Mouse (Mus musculus) erythroid progenitor cell, adult 5-6 weeks (primary cell): ENCODE data around the gene Cdkl1. TPM values are rescaled to one million over a fixed set of nuclear protein-coding genes. Genes with fewer than 3 reads are reported as not detected.

ENCODE experiments used
- ATAC-seq: replicated peaks from 2 replicates; pipeline ENCODE4 v1.8.0; 2016; ENCODE audit warnings: moderate number of reproducible peaks, mild to moderate bottlenecking, moderate TSS enrichment, inconsistent platforms; ENCODE audit not compliant: poor library complexity, low FRiP score, severe bottlenecking
- total RNA-seq, 2 experiments: library from RNA; stranded (forward) in 1 of 2; stranded (reverse) in 1 of 2; fragments of 150-400 nt in 1 of 2; fragments of 186-747, 209-891 nt in 1 of 2; gene quantifications; 2 replicates each; pipeline versions ENCODE4 v1.2.3 to v1.2.4; 2015 to 2017; ENCODE audit warnings: low replicate concordance in 2 of 2

Gene Cdkl1
- total RNA-seq (2015; ENCODE audit: low replicate concordance) (8.0 and 15.9 TPM in 2 replicates), total RNA-seq (2017; ENCODE audit: low replicate concordance) (11.2 and 36.3 TPM in 2 replicates)

DNA sequence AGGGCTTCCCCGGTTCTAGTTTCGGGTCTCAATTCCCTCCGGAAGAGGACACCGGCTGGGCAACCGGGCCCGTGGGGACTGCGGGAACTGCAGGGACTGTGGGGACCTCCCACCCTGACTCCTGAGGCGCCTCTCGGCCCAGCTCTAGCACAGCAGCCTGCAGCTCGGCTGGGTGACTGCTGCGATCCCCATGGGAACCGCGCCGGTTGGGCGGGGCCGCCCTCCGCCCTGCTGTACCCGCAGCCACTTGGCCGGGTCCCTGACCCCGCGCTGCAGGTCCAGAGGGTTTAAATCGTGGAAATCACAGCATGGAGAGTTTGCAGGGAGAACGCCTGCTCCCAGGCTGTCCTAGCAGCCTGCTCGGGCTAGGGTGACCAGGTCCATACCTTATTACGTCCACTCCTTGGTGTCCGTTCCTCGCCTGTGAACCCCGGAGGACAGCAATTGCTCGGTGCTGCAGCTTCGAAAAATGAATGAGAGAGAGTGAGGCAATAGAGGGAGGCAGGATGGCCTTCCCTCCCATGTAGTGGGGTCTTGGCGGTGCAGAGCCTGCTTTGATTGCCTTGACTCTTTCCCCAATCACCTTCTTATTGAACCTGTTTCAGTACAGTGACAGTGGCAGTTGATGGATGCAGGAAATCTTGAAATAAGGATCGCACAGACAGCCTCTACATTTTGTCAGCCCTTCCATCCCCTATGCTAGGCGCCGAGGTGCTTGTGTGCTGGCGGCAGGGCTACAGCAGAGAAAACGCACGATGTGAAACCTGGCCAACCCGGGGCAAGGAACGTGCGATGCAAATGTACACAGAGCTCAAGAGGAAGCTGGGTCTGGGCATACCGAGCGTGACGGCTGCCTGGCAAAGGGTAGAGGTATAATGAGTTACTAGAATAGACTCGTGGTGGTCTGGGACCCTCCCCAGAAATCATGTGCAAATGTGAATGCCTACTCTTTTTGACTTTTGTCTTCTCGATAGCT is at the start of gene Cdkl1:
Gene Cdkl1 (minus strand): TSS at position 738 of the 976 bp plus-strand sequence.
- ATAC-seq, result peak; percentile 95

- no peak for ATAC-seq
Measured at GRCm38 (mm10) chr12:69838376-69838775, 47.3 kb upstream of the Cdkl1 start.

DNA sequence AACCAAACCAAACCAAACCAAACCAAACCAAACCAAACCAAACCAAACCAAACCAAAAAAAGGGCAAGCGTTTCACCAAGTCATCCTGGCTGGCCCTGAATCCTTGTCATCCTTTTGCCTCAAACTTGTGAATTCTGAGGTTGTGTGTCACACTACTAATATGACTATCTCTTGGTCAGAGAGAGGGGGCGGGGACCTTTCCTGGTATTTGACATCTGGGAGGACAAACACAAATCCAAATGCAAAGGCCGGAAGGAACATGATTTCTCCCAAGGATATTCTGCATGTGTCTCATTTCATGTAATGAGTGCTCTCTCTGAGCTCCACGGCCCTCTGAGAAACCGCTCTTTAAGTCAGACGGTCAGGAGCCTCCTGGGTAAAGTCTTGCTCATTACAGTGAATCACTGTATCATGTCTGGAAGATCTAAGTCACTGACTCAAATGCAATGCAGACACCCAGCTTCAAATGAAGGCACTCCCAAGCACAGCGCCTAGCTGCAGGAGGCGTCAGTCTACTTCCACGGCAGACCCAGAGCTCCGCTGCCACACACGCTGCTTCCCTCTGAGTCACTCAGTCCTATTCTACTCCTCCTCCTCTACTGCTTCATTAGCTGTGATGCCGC is 43.0 kb upstream of the Cdkl1 start:
- no peak for ATAC-seq

DNA sequence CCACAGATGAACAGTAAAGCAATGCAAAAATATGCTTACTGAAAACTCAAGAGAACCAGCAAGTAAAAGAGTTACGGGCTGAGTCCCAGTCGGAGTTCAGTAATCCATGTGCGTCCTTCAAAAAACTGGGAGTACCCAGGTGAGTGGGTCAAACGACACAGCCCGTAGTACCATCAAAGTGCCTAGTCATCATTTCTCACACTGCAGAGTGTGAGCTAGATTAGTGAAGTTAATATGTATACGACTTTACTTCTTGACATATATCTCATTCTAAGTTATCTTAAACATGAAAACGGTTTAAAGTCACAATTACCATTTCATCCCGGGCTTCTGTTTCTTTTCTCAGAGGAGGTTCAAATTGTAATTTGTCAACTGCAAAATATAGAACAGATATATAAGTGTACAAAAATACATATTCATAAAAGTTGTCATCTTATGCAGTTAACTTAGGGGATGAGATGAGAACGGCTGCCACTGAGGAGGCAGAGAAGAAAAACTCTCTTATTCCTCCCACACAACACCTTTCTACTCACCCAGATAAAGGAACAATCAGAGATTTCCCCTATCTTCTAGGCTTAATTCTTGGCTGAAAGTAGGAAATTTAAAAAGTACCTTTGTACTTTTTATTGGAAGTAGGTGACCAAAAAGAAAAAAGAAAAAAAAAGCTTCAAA is 40.3 kb upstream of the Cdkl1 start:
- ATAC-seq, result no peak

DNA sequence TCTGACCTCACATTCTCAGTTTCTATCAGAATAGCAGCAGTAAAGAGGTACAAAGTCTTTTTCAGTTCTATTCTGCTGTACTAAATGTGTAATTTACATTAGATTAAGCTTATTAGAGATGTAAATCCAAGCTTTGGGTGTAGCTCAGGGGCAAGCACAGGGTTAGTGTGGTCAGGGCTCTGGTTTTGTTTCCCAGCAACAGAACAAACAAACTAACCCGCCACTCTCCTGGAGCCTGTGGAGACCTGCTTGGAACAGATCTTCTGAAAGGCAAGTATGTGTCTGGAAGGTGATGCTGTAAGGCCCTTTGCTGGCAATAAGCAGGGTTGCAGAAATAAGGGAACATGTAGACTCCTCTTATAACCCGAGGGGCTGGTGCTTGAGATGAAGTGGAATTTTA is 37.1 kb upstream of the Cdkl1 start:
- no peak for ATAC-seq

GRCm38 (mm10) chr12:69824881-69825597 is 34.0 kb upstream of the Cdkl1 start:
- no peak for ATAC-seq

- no peak for ATAC-seq
Measured at GRCm38 (mm10) chr12:69814272-69814671, 23.2 kb upstream of the Cdkl1 start.

DNA sequence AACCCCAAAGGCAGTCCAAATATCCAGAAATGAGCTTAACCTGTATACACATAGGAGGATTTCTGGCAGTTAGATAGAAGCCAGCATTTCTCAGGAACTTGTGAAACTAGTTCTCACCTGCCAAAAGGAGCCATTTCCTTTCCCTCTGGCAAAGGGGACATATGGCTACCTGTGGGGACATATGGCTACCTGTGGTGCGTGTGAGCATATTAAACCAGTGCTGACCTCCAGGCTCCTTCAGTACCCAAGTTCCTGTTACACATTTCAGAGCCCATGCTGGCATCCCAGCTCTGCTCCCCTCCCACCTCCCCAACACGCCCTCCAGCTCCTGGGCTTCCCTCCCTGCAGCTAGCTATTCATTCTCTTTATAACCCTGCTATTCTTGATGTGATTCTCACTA is 22.5 kb upstream of the Cdkl1 start:
- ATAC-seq, result no peak

DNA sequence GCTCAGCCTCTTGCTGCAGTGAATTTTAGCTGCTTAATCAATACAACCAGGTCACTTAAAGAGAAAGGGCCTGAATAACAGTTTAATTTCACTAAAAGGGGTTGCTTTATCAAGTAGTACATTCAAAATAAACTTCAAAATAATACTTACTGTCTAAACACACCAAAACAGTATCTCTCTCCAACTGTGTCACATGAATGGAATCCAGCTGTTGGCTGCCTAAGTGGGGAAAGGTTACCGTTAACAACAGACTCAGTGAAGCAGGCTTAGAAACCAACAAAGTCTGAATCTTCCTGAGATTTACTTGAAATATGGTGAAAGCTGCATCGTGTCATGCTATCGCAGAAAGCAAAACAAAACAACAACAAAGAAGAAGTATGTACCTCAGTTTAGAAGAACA is 21.9 kb upstream of the Cdkl1 start:
- ATAC-seq, result no peak

DNA sequence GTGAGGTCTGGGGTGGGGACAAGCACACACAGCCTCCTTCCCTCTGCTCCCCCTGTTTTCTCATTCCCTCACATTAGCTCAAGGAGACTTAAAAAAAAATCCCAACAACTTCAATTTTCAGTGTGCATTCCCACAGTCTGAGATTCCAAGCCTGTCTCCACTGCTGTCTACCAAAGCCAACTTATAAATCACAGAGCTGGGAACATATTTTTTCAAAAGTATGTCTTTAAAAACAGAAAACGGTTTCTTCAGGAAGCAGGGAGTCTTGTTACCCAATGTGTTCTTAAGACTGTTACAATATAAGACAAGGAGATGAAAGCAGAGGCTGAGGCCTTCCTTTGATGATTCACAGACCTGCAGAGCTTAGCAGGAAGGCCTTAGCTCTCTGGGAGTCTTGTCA is 20.9 kb upstream of the Cdkl1 start:
- ATAC-seq, result no peak

GRCm38 (mm10) chr12:69809439-69809838 is 18.4 kb upstream of the Cdkl1 start:
- no peak for ATAC-seq

DNA sequence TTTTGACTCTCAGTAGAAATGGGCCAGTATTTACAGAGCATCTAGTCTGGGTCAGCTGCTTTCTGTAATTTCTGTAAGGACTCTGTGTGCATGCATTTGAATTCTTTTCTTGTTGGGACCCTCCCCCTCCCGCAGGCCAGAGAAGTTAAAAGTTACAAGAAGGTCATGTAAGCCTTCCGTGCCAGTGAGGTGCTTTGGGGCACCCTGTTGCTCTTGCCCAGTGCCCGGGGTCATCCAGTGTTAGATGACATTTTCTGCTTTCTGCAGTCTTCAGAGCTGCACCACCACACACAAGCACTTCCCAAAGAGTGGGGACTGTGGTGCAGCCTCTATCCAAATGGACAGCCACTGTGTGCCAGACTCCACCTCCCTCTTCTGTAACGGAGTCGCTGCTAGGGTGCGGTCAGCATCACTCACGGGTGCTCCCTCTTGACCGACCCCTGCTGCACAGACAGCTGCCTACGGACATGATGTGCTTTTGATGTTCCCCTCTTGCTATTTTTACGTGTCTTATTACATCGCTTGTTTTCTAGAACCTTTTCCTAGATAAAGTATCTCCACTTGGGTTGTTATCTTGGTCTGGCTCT is 16.4 kb upstream of the Cdkl1 start:
- ATAC-seq, result no peak

GRCm38 (mm10) chr12:69805148-69805547 is 14.1 kb upstream of the Cdkl1 start:
- 0 out of 2 replicates have a peak, but pooled peaks have one; percentile 27 for ATAC-seq

- peak; percentile 83 for ATAC-seq
Measured at GRCm38 (mm10) chr12:69804393-69805070, 13.5 kb upstream of the Cdkl1 start.

DNA sequence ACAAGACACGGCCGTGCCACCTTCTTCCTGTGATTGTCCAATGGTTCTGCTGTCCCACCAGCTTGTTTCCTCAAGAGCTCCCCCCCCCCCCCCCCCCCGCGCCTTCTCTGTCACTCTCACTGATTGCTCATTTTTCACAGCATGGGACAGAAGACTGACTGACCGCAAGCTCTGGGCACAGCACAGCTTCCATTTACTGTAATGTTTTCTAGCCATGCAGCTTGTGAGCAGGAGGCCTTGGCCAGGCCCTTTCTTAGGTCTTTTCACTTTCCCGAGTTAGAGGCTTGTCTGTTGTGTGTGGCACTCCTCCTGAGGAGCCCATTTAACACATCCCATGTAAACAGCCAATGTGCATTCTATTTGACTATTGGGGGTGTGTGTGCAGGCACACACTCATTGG is 12.1 kb upstream of the Cdkl1 start:
- no peak for ATAC-seq

DNA sequence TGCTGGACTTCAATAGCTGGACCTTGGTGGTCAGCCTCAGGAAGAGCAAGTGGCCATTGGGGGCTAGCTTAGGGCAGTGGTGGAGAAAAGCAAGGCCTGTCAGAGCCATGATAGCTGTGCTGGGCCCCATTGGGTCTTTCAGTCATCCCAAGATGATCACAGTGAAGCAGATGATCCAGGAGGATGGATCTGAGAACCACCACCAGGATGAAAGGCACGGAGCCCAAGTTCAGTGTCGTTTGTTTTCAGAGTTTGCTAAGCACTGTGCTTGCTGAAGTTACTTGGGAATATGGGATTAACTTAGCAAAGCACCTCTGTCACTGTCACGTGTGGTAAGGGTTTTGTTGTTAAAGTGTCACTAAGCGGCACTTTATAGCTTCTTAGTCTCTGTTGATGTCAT is 9.5 kb upstream of the Cdkl1 start:
- no peak for ATAC-seq

DNA sequence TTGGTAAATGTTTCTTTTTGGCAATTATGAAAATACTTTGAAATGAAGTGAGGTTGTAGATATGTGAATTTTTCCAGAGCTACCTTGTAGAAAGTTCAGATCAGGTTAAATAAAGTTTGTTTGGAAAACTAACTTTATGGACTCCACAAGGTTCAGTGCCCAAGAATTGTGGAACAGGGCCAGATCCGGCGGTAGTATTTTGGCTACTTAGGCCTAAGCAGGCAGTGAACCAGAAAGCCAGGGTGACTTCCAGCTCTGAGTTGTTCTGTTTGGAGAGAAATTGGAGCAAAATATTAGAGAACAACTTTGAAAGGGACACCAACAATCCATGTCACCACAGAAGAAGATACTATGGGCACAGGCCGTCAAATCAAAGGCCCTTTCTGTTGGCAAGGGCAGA is 5.2 kb upstream of the Cdkl1 start:
- ATAC-seq, result no peak

DNA sequence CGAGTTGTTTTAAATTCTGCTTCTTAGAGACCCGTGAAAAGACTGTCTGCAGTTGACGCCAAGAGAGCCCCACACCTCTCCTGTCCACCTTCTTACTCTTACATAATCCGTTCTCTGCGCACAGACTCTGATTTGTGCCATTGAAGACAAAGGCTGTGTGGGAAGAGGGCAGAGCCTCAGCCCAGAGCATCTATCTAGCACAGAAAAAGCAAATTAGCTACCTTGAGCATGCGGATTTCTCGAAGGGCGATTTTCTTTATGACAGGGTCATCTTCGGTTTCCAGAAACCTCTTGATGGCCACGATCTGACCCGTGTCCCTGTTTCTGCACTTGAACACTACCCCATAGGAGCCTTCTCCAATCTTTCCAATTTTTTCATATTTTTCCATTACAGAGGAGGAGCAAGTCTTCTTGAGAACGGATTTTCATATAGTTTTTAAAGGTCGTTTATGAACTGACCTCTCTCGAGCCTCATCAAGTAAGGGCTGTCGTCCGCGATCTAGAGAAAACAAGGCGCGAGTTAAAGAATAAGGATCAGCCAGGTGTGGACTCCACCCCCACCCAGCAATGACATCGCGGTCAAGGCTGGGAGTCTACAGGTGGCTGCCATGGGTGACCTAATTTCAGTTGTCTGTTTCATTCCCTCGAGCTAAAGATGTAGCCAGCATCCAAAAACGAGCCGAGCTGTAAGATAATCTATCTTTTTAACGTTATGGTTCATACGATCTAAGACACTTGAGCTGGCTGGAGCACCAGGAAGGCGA is 1.1 kb downstream of the Cdkl1 start:
- ATAC-seq, result peak; percentile 37
